Mouse (Mus musculus) v-Abl transformed pro-B cells (cell line): ENCODE data around the gene Cbfa2t3.

Source experiments
- in situ Hi-C, 2 experiments: fragments of 400-800 bp; cut with MboI; formaldehyde crosslinking; loops; one replicate each; pipeline ENCODE4 v1.15.1; 2025; ENCODE audit not compliant: unreplicated experiment in 2 of 2

Gene Cbfa2t3

DNA sequence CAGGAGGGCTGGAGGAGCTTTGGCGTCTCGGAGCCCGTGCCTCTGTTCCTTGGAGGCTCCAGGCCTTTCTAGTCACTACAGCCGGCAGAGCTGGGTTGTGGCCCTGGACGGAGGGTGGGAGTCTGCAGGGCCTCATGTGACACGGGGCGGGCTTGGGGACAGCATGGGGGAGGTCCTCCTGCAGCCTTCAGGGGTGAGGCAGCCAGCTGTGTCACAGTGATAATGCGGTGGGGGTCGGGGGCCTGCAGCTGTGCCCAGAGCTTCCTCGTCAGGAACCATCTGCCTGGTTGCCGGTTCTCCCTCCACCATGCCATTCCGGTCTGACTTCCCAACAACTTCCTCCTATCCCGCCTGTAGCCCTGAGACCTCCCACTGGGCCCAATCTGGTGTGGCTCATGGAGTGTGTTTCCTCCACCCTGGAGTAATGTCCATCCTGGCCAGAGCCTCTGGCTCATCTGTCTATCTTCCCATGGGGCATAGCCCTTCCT lies at the start of gene Cbfa2t3:
TSS of gene Cbfa2t3 (minus strand) at position 105 of the 488 bp plus-strand sequence.
- in situ Hi-C loops = no loop called here

DNA sequence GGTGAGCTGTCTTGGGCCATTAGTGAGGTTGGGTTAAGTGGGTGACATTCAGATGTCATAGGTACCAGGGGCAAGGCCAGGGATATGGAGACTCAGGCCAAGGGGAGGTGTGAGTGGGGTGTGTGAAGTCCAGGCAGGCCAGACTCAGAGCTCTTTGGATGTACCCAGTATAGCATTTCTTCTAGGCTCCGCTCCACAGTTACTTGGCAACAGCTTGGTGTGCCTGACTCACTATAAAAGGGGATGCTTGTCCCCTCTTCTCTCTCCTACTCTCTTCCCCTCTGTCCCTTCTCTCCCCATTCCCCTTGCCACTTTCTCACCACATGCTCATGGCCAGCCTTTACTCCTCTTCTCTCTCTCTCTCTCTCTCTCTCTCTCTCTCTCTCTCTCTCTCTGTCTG lies 48.9 kb upstream of the Cbfa2t3 start:
- in situ Hi-C loops = no loop called here

DNA sequence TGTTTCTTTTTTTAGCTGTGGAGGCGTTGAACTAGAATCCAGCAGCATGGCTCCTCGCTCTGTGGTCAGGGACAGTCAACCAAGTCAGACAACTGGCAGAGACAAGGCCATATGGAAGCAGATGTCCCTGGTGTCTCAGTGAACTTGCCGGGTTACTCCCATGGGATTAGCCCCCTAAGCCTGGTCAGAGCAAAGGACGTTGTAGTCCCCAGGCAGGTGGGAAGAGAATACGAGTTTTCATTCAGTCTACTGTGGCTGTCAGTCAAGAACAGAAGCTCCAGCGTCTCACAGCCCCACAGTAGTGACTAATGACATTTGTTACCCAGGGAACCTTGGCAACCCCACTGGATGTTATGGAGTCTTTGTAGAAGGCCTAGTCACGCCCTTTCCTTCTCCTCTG lies 47.5 kb upstream of the Cbfa2t3 start:
- in situ Hi-C loops = no loop called here

DNA sequence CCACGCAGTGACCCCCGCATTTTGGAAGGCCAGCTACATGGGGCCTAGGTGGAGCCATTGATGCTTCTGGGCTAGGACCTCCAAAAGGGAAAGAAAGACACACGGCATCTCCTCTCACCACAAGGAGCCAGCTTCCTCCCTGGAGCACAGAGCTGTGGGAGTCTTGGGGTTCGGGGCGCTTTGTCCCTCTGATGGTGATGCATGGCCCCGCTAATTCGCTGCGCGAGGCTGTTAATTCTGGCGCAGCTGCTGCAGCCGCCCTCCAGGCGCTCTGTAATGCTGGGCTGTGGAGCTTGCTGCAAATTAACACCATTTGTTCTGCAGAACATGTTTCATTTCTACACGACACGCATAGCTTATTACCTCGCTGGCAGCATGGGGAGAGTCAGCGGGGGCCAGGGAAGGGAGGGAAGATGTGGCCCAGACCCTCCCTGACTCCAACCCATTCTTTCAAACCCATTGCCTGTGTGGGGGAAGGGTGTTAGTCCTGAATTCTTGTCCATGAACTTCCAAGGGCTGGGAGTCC lies 46.9 kb upstream of the Cbfa2t3 start:
- in situ Hi-C loops = no loop called here

DNA sequence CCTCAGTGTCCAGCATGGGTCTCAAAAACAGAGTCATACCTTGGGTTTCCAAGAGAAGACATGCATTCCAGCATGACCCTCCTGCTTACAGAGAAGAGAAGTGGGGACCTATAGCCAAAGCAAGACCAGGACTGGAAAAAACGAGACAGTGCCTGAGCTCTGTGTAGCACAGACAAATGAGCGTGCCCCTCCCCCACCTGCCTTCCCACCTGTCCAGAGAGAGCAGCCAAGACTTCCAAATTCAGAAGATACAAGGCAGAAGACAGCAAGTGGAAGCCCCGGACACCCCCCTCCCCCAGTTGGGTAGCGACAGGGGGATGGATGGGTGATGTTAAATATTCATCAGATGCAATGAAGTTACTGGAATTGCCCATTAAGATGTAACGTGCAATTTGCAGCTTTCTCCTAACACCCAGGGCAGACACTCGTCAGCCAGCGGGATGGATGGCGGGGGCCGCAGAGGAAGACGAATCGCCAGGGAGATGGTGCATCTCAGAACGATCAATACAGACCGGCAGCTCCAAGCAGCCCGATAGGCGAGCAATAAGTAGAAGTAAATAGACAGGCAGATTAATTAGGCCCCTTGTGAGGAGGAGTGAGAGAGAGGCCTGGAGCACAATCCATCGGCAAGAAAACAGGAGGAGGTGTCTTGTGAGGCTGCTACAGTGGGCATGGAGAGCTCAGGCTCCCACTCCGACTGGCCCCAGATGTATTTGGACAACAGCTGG lies 46.3 kb upstream of the Cbfa2t3 start:
- in situ Hi-C loops = no loop called here

DNA sequence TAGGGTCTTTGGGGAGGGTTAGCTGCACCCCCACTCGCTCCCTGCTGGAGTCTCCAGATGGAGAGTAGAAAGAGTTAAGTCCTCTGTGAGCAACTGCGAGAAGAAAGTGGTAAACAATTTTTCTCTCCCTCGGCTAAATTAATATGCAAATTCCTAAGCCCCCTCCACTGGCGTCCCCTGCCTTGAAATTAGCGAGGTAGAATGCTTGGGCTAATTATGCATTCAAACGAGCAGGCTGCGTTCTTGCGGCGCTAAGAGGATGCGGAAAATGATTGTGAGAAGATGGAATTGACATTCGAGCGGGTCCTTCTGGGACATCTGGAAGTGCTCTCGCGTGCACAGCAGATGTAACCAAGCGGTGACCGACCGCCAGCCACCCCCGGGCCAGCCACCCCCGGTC lies 43.6 kb upstream of the Cbfa2t3 start:
- in situ Hi-C loops = no loop called here

DNA sequence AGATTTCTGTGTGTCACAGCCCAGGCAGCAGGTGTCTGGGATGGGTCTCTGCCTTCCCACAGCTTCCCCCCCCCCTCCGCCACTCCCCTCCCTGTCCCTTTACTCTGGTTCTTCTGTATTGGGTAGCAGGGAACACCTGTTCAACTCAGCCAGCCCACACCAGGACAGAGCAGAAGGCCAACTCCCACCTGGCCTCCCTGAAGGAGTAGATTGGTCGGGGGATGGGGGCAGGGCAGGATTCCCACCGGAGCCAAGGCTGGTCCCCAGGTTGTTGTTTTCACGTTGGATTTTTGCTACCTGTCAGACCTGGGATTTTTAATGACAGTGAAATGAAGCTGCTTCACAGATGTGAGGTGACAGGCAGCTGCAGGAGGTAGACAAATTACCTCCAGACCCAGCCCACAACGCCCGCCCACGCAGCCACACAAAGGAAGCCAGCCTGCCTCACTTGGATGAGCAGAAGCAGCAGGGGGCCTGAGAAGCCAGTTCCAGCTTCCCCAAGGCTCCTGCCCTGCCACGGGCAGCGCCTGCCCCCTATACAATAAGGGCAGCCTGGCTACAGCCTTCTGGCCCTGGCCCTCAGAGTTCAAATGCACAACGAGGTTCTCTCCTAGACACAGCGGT lies 40.3 kb upstream of the Cbfa2t3 start:
- in situ Hi-C loops = no loop called here

DNA sequence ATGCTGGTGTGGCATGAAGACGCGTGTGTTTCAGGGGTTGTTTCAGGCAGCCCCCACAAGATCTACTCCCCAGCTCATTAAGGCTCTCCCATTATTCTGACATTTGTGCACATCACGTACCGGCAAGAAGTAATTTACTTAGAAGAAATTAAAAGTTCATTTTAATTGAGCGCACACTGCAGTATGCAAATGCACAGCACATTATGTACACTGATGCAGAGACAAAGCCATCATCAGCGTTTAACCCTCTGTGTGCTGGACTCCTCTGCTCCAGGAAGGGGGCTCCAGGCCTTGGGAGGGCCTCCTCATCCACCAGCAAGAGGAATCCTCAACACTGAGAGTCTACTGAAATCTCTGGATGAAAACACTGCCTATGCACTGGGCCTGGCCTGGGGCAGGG lies 39.0 kb upstream of the Cbfa2t3 start:
- in situ Hi-C loops = no loop called here

DNA sequence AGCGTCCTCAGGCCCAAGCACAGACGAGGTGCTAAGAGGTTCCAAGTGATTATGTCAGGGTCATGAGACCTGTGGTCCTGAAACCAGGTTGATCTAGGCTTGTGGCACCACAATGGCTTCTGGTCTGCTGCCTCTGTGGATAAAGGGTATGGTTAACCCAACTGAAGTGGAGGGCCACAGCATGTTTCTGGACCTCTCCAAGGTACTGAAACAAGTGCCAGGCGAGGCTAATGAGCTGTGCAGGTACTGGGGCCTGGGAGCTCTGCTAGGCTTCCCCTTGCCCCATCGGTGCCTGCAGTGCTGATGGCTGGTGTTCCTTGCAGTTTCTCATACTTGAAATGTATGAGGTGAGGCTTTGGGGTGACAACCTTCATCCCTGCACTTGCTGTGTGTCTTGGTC lies 38.2 kb upstream of the Cbfa2t3 start:
- in situ Hi-C loops = no loop called here

DNA sequence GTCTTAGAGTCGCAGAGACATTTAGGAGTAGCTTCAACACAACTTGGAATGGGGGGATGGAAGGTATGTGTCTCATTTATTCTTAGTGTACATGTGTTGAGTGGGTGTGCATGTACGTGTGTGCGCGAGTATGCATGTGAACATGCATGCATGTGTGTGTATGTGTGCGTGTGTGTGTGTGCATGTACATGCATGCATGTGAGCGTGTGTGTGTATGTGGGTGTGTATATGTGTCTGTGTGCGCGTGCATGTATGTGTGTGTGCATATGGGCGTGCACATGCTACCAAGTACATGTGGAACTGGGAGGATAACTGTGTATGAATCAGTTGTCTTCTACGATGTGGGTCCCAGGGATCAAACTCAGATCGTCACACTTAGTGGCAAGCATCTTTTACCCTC lies 37.7 kb upstream of the Cbfa2t3 start:
- in situ Hi-C loops = no loop called here

DNA sequence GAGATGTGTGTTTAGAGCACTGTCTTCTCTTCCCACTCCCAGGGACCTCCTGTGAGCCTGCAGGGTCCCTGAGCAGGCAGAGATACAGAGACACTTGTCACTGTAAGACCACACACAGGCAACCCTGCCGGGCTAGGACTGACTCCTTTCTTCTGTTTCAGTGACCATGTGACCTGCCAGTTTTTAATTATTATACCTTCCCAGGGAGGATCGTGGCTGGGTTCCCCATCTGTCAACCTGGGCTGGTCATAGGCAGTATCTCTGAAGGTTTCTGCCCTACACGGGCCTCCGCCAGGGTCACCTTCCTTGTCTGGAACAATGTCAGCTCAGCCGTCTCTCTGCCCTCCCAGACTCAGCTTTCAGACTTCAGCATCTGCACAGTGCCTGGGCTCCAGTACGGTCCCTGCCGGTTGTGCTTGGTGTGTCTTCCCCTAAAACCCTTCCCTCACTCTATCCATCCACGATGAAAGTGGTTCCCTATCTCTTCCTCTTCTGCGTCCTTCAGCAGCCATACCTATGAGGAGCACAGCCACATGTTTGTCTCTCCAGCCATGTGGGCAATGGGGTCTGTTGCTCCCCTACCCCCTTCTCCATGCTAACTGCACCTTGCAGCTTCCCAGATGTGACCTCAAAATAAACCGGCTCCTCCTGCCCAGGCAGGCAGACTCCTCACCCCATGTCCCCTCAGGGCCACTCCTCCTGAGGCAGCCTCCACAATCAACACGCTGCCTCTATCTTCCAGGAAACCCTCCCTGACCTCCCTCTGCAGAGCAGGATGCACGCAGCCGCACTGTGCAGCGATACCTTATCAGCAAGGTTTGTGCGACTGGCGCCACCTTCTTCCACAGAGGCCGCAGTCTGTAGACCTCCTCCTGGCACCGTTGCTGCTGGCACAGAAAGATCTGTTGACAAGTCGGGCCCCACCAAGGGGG lies 36.9 kb upstream of the Cbfa2t3 start:
- in situ Hi-C loops = no loop called here

DNA sequence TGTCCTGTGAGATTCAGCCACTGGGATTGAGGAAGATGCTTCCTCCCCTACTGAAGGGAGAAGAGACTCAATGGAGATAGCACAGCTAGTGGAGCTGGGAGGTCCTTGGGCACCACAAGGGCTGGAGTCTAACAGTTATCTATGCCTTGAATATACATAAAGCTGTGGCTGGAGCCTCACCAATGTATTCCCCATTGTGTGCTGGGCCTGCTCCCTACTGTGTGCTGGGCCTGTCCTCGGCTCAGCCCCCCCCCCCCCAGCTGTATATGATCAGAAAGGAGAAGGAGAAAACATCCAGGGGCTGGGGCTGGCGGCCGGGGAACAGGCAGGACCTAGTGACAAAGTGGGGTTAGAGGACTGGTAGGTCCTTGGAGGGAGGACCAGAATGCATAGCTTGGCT lies 36.2 kb upstream of the Cbfa2t3 start:
- in situ Hi-C loops = no loop called here

DNA sequence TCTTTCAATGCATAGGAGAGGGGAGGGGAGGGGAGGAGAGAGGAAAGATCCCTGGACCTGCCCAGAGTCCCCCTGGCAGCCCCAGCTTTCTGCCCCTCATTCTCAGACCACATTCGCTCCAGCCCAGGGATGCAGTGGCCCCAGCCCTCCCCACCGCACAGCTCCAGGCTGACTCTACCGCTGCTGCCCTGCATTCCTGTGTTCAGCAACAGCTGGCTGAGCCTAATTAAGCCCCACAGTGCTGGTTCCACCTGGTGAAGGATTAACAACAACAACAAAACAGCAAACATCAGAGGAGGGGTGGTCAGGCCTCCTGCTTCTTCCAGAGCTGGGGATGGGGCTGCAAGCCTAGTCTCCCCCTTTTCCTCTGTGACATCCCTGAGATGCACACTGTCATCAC lies 29.7 kb upstream of the Cbfa2t3 start:
- in situ Hi-C loops = no loop called here

DNA sequence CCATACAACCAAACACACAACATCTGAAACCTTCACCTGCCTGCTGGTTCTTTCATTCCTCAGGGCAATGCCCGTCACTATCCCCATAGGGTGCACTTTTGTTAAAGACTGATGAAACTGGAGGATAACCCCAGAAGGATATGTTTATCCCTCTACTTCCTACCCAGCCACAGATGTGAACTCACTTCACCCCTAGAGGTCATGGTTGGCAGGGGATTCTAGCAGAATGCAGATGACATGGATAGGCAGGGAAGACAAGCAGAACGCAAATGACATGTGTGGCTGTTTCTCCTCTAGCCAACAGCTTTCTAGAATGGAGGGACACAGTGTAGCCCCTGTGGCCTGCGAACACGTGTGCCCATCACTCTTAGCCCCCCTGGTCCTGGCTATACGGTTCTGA lies 28.5 kb upstream of the Cbfa2t3 start:
- in situ Hi-C loops = no loop called here

DNA sequence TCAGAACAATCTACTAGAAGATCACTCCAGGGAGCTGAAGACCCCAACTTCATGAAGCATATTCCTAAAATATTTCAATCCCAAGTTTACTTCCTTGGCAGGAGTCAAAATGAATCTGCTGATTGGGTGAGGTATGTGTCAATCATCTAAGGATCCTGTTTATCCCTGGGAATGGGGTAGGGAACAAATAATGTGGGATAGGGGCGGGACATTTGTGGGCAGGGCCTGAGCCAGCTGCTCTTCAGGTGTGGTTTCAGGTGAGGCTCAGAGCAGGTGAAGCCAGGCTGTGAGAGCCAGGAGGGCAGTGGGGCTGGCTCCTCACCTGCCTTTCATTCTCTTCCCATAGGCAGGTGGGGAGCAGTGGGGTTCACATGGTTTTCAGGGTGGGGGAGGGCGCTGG lies 27.9 kb upstream of the Cbfa2t3 start:
- in situ Hi-C loops = no loop called here

DNA sequence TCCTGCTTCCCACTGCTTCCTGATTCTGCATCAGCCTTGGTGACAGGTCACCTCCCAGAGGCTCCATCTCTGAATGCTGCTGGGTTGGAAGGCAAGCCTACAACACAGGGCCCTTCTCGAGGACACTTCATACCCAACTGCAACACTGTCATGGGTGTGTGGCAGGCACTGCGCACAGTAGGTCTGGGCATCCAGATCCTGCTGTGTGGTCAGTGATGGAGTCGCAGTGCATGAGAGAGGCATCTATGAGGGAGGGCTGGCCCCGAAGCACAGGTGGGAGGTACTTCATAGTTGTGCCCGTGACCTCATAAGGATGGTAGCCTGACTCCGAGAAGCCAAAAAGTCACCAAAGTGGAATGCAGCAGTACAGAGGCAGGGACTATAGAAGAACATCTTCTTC lies 26.3 kb upstream of the Cbfa2t3 start:
- in situ Hi-C loops = no loop called here

DNA sequence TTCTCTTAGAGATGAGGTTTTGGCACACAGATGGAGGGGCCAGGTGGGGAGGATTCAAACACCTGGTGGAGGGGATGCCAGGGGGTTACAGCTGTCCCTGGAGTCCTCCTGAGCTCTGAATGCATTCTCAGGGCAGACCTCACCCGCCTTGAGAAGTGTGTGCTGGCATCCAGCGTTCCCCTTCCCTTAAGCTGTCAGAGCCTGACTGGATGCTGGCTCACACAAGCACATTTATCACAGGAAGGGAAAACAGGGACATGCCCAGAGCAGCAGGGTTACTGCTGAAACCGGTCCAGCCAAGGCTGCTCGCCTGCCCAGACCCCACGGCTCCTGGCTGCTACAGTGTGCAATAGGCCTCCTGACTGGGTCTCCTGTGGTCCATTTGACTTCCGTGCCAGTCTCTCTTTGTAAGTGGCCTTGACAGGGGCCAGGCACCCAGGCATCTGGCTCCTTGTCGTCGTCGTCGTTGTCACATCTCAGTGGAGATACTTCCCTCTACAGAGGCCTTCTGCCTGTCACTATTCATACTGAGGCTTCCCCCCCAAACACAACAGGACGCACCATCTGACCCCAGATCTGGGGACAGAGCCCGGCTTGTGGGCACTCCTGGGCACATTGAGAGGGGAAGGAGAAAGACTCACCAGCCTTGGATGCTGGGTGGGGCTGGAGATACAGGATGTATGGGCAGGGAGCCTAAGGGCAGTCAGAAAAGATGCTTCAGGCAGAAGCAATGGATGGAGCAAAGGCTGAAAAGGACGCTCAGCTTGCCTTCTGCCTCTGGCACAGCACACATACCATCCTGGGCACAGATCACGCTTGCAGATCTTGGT lies 22.1 kb upstream of the Cbfa2t3 start:
- in situ Hi-C loops = no loop called here

DNA sequence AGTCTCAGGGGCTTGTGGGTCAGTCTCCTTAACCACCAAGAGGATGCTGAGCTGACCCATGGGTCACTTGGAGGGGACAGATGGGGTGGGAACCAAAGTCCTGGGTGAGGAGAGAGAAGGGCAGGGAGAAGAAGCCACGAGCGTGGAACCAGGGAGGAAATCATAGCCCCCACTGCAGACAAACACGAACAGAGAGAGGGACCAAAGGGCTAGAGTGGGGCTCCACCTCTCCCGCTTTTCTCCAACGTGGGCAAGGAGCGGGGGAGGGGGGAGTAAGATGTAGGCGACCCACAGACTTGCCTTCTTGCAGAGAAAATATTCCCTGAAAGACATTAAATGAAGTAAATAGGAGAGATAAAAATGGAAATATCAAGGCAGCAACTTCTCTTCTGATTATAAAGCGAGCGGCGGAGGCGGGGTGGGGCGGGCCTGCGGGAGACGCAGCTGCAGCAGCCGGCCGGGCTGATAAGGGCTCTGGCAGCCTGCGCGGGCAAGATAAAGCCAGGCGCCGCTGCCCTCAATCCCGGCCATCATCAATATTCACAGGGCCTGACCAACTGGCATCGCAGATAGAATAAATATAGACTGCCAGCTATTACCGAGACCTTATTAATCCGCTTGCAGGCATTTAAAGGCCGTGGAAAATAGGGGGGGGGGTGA lies 21.3 kb upstream of the Cbfa2t3 start:
- in situ Hi-C loops = no loop called here

DNA sequence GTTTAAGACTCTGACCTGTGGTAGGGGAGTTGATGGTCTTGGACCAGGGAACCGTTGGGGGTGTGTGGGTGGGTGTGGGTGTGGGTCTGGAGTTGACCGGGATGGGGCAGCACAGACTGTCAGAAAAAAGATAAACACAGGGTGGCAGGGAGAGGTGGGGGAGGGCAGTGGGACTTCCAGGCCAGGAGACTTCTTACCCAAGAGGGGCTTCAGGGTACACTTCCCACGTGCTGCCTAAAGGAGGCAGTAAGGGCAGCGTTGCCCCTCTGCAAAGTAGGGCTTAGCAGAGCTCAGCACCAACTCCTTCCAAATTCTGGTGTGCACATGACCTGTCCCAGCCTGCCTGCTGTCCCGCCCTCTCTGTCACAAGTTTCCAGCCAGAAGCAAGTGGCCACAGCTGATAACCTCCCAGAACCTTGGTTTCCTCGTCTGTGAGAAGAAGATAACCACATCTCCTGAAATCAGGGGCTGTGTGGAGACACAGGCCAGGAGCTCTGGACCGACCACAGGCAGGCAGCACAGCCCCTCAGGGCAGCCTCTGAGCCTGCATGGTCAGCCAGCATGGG lies 20.7 kb upstream of the Cbfa2t3 start:
- in situ Hi-C loops = loop anchor here in 1 of 2 experiments (10.0 kb wide), 1 partner anchor 95 kb away; the partner anchor contains the start of gene Pabpn1l
